8 mouse cellular contexts compared by ENCODE assay signal in the genomic region with DNA sequence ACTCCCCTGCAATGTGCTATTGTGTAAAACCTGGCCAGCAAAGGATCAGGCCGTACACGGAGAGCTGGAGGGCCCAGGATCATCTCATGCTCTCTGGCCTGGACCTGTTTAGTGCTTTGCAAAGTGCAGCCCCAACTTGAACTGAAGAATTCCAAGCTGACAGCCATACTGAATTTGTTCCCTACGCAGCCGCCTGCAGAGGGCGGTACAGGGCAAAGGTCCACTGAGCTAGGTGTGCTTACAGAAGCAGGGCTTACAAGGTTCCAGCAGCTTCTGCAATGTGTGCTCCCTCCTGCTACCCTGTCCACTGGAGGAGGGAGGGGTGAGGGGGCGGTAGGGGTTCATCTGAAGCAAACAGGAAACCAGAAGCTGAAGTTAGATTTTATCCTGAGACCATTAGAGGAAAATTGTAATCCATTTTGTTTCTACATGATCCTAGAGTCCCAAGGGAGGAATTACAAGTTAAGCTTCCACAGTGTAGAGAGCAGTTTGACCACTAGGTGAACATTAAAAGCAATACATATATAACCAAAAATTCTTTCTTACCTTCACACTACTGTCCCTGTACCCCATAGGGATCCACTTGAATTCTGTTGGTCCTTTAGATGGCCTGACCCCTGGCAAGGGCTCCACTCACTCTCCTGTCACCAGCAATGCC. TPM values are rescaled to one million over a fixed set of nuclear protein-coding genes. Genes with fewer than 3 reads are reported as not detected.
A peak's percentile ranks its signal among the peaks of the same experiment; 100 is the strongest.
DNase-seq lines count a peak whose midpoint lies in the region.

No protein-coding gene starts in this region.

- DNase-seq in T-cell, adult 2 months (ENCODE audit: low spot score), result peak; percentile 25
- peak; percentile 53 to 76 for DNase-seq in cerebellum, postnatal 14 days
- peak; percentile 13 to 19 for DNase-seq in gastrocnemius, adult 8-10 months (ENCODE audit: low spot score in 2 of 2)
- DNase-seq in induced T-regulatory cell, adult 2 months (ENCODE audit: low read depth), result peak; percentile 41
- peak; percentile 25 to 66 for DNase-seq in layer of hippocampus, postnatal 25 days (ENCODE audit: extremely low spot score in 1 of 2, low spot score in 1 of 2)
- DNase-seq in lung, postnatal 36 days, result peak; percentile 79
- DNase-seq in right cerebral cortex, postnatal 4 days, result peak; percentile 61
- peak; percentile 56 to 71 for DNase-seq in urinary bladder, postnatal 4 days (ENCODE audit: low spot score in 2 of 2)

RNA-seq across cellular contexts. Expression of gene Apol7c, which starts 9.8 kb away (rescaled TPM):
- total RNA-seq in gastrocnemius, adult 8-10 months (2022), result not detected
- total RNA-seq in layer of hippocampus, postnatal 25 days (2021), result not detected

RNA-seq across cellular contexts. Expression of gene Apol11a, which starts 15.2 kb away (rescaled TPM):
- total RNA-seq in gastrocnemius, adult 8-10 months (2022), result not detected
- not detected for total RNA-seq in layer of hippocampus, postnatal 25 days (2021)

RNA-seq across cellular contexts. Expression of gene 1700025B11Rik, which starts 38.4 kb away (rescaled TPM):
- not detected for total RNA-seq in gastrocnemius, adult 8-10 months (2022)
- total RNA-seq in layer of hippocampus, postnatal 25 days (2021), result not detected

RNA-seq across cellular contexts. Expression of gene Apol10a, which starts 46.5 kb away (rescaled TPM):
- total RNA-seq in gastrocnemius, adult 8-10 months (2022), result not detected
- total RNA-seq in layer of hippocampus, postnatal 25 days (2021), result not detected

Comparison
In these comparisons a context has a peak if more than half of its experiments do, and no peak if none do; other contexts are left out.
1. Peak in every context shown above with its lines: DNase-seq.
2. DNase-seq: peak in every context shown above with its lines; median percentile 79 in lung, postnatal 36 days; 64 in cerebellum, postnatal 14 days; 64 in urinary bladder, postnatal 4 days; 61 in right cerebral cortex, postnatal 4 days; 46 in layer of hippocampus, postnatal 25 days; 41 in induced T-regulatory cell, adult 2 months; 25 in T-cell, adult 2 months; 16 in gastrocnemius, adult 8-10 months.